Mouse (Mus musculus) intestine, postnatal 0 days (tissue): ENCODE measurements around the gene Pknox2. TPM values are rescaled to one million over a fixed set of nuclear protein-coding genes. Genes with fewer than 3 reads are reported as not detected.

Source experiments
- ATAC-seq: fragments of 200-750 bp; cut with Nextera tagmentation; 2 replicates; pipeline ENCODE4 v1.8.0; 2017; ENCODE audit warnings: mild to moderate bottlenecking, moderate TSS enrichment, moderate library complexity
- H3K27ac ChIP-seq: fragments of 300-500 bp; sonication (generic); 2 replicates; pipeline ENCODE4 v1.5.1; 2014; ENCODE audit warnings: mild to moderate bottlenecking, low read depth, low read length, moderate library complexity
- H3K27me3 ChIP-seq: fragments of 300-500 bp; sonication (generic); replicated peaks from 2 replicates; pipeline ENCODE4 v1.6.1; 2014; ENCODE audit warnings: low read length, mixed read lengths; ENCODE audit not compliant: control insufficient read depth, insufficient read depth
- H3K36me3 ChIP-seq: fragments of 300-500 bp; sonication (generic); 2 replicates; pipeline ENCODE4 v1.6.1; 2014; ENCODE audit warnings: mild to moderate bottlenecking, moderate library complexity; ENCODE audit not compliant: control insufficient read depth, insufficient read depth
- H3K4me1 ChIP-seq: fragments of 300-500 bp; sonication (generic); replicated peaks from 2 replicates; pipeline ENCODE4 v1.6.1; 2014; ENCODE audit warnings: antibody characterized with exemption, low read length, mixed read lengths; ENCODE audit not compliant: control insufficient read depth, insufficient read depth
- H3K4me2 ChIP-seq: fragments of 300-500 bp; sonication (generic); replicated peaks from 2 replicates; pipeline ENCODE4 v1.6.1; 2014; ENCODE audit warnings: low read depth, mild to moderate bottlenecking, moderate library complexity
- H3K4me3 ChIP-seq: fragments of 300-500 bp; sonication (generic); 2 replicates; pipeline ENCODE4 v1.5.1; 2014; ENCODE audit warnings: low read depth, low read length
- H3K9ac ChIP-seq: fragments of 300-500 bp; sonication (generic); 2 replicates; pipeline ENCODE4 v1.6.1; 2014; ENCODE audit warnings: mild to moderate bottlenecking, low read depth, low read length
- H3K9me3 ChIP-seq: fragments of 300-500 bp; sonication (generic); 2 replicates; pipeline ENCODE4 v1.6.1; 2016; ENCODE audit warnings: mixed run types; ENCODE audit not compliant: control insufficient read depth
- CTCF ChIP-seq: sonication (generic); IDR thresholded peaks from 2 replicates; pipeline ENCODE4 v1.5.1; 2016; ENCODE audit warnings: low read depth, mild to moderate bottlenecking, control low read depth, antibody characterized with exemption, moderate library complexity
- WGBS: fragments of 180-500 bp; shearing (Covaris S2); extraction: QIAGEN DNeasy Blood & Tissue Kit; methylation state at CpG from one replicate; pipeline ENCODE4 v1.1.7; 2014; 5-methylcytosine and 5-hydroxymethylcytosine counted together
- polyA plus RNA-seq: library from polyadenylated mRNA; unstranded; fragments of >200 nt; fragmentation: Nextera tagmentation; extraction: Ambion mirVana; gene quantifications from 2 replicates; pipeline ENCODE4 v1.2.1, GENCODE M21; 2015

Pknox2 gene
- polyA plus RNA-seq, 1 experiment from 2014 or later = 2.4 TPM

DNA sequence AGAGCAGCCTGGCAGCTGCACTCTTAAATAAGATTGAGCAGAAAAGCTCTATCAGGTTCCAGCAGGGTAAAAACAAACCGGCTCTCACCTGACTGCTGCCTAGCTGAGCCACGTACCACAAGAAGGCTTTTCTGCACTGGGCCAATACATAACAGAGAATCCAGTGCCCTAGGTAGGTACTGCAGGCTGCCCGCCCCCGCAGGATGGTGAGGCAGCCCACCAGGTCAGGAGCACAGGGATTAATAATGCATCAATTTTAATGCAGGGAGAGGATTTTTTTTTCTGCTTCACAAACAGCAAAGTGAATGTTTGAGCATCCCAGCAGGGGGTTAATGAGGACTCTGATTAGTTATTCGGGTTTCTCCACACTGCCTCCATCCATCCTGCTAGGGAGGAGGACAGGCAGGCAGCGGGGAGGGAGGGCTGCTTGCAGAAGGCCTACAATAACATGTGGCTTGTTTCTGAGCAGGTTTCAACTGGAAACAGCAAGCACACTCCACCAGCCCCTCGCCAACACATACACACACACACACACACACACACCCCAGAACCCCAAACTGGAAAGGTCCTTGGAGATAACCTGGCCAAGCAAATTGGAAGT lies 145.2 kb downstream of the Pknox2 start:
- Histone ChIP-seq H3K4me2 (no peak overlapping the region), H3K9ac (no peak overlapping the region), H3K36me3 (no peaks in the 10 kb centered on the region), H3K27ac (no peak overlapping the region), H3K27me3 (no peaks in the 10 kb centered on the region), H3K4me1 (no peaks in the 10 kb centered on the region), H3K9me3 (no peaks in the 10 kb centered on the region), H3K4me3 (no peak overlapping the region)
- no peak for TF ChIP-seq CTCF
- 56% methylated on average over 7 of the region's 7 CpGs for WGBS
- no peak for ATAC-seq

GRCm38 (mm10) chr9:36999393-36999792 lies 147.8 kb downstream of the Pknox2 start:
- no peaks in the 10 kb centered on the region for H3K4me1 ChIP-seq
- WGBS = 95% methylated on average over 3 of the region's 3 CpGs
- no peak for ATAC-seq
- no peak overlapping the region for H3K4me2 ChIP-seq
- no peak for TF ChIP-seq CTCF
- H3K27ac ChIP-seq = no peak overlapping the region
- no peaks in the 10 kb centered on the region for H3K9me3 ChIP-seq
- no peak overlapping the region for H3K4me3 ChIP-seq
- no peaks in the 10 kb centered on the region for H3K36me3 ChIP-seq
- H3K9ac ChIP-seq = no peak overlapping the region
- no peaks in the 10 kb centered on the region for H3K27me3 ChIP-seq

DNA sequence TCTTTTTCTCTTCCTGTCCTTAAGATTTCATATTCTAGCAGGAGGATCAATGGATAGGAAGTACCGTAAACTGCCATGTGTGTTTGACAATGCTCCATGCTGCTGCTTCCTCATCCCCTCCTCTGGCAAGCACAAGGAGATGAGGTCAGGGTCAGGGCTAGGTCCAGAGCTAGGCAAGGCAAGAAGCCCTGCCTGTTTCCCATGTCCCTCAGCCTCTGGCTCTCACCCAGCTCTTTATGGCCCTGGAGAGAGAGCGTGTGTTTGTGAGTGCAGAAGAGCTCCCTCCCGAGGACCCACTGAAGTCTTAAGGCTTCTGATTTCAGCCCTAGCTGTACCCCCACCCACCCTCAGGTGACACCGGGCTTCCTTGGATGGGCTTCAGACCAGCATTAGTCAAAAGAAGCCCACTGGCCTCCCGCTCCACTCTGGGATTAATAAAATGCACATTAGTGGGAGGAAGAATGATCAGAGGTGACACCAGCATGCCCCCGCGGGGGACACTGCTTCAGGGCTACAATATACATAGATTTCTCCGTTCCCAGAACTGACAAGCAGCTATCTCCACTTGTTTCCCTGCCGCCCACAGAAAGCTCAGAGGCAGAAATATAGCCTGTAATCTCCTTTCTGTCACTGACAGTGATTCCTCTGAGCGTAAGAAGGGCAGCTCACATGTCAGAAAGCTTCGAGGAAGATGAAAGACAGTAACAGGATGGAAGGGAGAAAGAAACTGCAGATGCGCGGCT lies 156.4 kb downstream of the Pknox2 start:
- TF ChIP-seq CTCF = no peak
- Histone ChIP-seq H3K9me3 (no peaks in the 10 kb centered on the region), H3K4me3 (no peak overlapping the region), H3K9ac (no peak overlapping the region), H3K36me3 (no peaks in the 10 kb centered on the region), H3K4me1 (no peaks in the 10 kb centered on the region), H3K4me2 (no peak overlapping the region), H3K27me3 (no peaks in the 10 kb centered on the region), H3K27ac (no peak overlapping the region)
- no peak for ATAC-seq
- WGBS = 62% methylated on average over 13 of the region's 13 CpGs

GRCm38 (mm10) chr9:36989991-36990390 lies 157.2 kb downstream of the Pknox2 start:
- WGBS = 92% methylated on average over 3 of the region's 3 CpGs
- no peaks in the 10 kb centered on the region for H3K27me3 ChIP-seq
- no peak overlapping the region for H3K4me2 ChIP-seq
- no peaks in the 10 kb centered on the region for H3K9me3 ChIP-seq
- H3K9ac ChIP-seq = no peak overlapping the region
- H3K4me1 ChIP-seq = no peaks in the 10 kb centered on the region
- ATAC-seq = no peak
- H3K27ac ChIP-seq = no peak overlapping the region
- TF ChIP-seq CTCF = no peak
- no peaks in the 10 kb centered on the region for H3K36me3 ChIP-seq
- no peak overlapping the region for H3K4me3 ChIP-seq

DNA sequence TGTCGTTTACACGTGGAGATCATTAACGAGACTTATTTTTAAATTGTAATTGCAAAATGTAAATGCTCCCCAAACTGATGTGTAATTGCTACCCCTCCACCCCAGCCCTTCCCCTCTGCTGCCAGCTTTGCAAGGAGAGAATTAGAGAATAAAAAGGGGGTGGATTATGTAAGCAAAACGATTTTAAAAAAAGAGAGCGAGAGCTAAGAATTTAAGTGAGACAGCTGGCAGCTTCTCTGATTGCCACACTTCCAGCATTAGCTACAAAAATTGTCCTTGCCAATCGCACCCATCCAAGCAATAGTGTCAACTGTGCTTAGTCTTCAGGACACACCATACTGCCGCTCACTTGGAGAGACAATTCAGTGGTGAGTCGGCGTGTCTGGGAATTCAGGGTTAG lies 162.0 kb downstream of the Pknox2 start:
- no peak for TF ChIP-seq CTCF
- Histone ChIP-seq H3K9me3 (no peaks in the 10 kb centered on the region), H3K36me3 (no peaks in the 10 kb centered on the region), H3K4me2 (no peak overlapping the region), H3K27me3 (no peaks in the 10 kb centered on the region), H3K4me1 (no peaks in the 10 kb centered on the region), H3K27ac (no peak overlapping the region), H3K9ac (no peak overlapping the region), H3K4me3 (no peak overlapping the region)
- 76% methylated on average over 9 of the region's 9 CpGs for WGBS
- no peak for ATAC-seq

DNA sequence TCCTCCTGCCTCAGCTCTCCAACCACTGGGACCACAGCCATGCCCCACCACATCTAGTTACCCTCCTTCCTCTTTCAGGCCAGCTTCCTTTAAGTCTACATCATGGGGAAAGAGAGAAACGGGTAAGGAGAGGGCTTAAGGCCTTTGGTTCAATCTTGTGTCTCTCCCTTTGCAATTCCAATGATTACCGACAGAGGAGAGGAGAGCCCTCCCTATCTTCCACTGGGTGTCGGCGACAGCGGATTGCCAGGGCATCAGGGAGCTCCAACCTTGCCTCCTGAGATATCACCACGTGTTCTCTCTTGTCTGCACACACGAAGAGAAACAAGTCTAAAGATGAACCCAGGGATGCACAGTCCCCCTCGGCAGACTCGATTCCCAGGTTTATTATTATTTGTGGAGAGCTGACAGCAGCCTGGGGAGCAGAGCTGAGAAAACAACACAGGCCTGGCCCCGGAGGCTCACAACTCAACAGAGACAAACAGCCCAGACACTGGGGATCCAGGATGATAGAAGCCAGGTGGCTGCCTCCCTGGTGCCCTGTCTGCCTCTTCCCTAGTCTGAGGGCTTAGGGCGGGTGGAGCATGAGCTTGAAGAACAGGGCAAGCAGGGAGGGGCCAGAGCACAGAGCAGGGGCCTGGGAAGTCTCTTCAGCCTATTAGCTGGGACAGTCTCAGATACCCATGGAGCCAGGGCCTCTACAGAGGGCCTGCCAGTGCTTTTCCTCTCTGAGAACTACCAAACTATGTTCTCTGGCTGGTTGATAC lies 170.4 kb downstream of the Pknox2 start:
- H3K4me3 ChIP-seq = no peak overlapping the region
- H3K9ac ChIP-seq = no peak overlapping the region
- no peak overlapping the region for H3K27ac ChIP-seq
- no peaks in the 10 kb centered on the region for H3K36me3 ChIP-seq
- H3K4me1 ChIP-seq = no peaks in the 10 kb centered on the region
- no peak for ATAC-seq
- no peaks in the 10 kb centered on the region for H3K27me3 ChIP-seq
- TF ChIP-seq CTCF = peak; percentile 55
- H3K4me2 ChIP-seq = no peak overlapping the region
- H3K9me3 ChIP-seq = no peaks in the 10 kb centered on the region
- 28% methylated on average over 11 of the region's 11 CpGs for WGBS
